Mouse (Mus musculus) cerebellum, adult 11 months (tissue): Measurements from ENCODE around the gene Kctd21.

Source experiments
- DNase-seq: peaks from one replicate; pipeline ENCODE4 v3.0.0; 2022

The Kctd21 gene

DNA sequence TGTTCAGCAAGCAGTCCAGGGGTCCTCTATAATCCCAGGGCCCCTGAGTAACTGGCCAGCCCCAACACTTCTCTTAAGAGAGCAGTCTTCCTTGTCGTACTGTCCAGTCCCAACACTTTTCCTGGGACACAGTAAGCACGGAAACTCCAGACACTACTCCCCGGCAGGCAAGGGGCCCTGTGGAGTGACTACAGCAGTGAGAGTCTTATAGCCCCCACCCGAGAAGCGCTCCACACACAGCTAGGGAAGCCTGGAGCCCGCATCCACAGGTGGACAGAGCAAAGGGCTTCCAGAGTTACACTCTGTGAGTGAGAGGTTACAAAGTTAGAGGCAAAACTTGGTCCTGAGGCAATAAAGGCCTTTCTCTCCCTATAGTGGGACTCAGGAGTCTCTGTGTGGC is 17.3 kb downstream of the Kctd21 start:
- no peak for DNase-seq

DNA sequence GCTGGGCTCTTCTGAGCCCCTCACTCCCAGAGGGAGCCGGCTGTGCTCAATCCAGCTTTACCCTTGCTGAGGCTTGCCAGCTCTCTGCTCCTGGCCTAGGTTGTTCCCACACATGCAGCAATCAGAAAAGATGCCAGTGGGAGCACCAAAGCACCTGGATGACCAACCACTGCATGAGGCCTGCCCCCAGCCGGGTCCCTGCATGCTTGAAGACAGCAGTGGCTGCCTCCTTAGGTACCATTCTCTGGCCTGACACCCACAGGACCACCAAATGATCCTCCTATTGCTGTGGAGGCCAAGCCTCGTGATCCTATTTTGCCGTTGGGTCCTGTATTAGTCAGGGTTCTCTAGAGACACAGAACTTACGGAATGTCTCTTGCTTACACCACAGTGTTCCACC is 18.8 kb downstream of the Kctd21 start:
- DNase-seq: no peak

DNA sequence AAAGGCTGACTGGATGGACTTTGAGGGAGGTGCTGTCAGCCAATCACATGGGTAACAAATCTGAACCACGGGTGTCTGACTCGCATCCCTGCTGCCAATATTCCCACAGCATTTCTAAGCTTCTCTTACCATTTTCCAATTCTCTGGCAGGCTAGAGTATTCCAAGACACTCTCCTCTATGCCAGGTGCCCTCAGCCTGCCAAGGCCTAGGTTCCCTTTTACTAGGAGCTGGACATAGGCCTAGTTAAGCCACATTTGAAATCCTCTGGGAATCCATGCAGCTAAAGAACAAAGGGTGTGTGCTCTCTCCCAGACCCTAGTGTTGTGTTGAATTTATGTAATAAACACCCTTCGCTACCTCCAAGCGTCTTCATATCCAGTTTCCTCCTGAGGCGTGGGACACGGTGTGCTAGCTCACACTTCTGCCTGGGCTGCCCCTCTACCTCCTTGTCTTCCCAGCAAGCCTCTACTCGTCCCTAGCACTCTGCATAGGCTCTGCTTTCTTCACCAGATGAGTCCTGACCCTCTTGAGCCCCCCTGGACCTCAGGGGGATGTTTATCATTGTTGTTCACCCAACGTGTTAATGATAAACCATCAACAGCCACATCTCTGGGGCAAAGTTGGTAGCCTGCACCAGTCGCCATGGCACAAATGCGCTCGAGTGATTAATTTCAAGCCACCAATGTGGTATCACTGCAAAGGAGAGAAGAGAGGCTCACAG is 19.8 kb downstream of the Kctd21 start:
- no peak for DNase-seq

DNA sequence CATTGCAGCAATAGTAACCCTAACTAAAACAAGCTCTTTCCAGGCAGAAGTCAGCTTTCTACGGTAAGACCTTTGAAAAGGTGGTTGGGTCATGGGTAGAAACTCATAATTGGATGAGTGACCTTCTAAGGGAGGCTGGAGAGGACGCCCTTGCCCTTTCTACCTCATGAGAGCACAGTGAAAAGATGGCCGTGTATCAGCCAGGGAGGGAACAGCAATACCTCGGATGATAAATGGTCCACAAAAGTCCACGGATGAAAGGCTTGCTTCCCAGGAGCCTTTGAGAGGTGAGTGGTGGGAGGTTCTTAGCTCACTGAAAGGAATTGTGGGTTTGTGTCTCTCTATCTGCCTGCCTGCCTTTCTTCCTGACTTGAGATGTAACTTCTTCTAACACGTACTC is 21.2 kb downstream of the Kctd21 start:
- no peak for DNase-seq

DNA sequence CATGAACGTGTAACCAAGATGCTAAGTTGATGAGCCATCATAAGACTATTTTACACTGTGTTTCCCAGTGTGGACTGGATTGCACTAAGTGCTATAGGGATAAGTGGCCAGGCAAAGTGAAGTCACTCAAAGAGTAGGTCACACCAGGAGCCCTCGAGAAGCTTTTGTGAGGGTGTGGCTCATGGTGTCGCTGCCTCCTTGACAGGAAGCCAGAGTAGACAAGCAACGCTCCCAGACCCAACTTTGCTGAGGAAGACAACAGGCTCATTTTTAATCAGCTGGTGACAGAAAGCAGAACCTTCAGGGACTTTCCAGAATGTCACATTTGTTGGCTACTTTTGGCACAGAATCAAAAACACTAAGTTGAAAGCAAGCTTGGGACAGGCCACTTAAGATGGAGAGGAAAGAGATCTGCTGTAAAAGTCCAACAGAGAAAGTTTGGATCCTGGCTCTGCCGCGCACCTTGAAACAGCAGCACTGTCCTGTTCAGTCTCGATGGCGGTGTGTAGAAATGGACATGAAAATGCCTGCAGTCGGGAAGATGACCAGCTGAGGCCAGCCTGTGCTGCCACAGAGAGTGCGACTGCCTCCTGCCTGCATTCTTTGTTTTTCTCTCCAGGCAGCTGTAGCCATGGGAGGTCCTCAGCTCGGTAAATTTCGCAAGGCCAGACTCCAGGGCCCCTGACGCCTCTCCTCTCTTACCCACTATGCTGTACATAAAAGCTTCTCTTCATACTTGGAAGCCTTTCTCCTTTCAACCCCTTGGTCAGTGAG is 23.1 kb downstream of the Kctd21 start:
- DNase-seq: no peak

DNA sequence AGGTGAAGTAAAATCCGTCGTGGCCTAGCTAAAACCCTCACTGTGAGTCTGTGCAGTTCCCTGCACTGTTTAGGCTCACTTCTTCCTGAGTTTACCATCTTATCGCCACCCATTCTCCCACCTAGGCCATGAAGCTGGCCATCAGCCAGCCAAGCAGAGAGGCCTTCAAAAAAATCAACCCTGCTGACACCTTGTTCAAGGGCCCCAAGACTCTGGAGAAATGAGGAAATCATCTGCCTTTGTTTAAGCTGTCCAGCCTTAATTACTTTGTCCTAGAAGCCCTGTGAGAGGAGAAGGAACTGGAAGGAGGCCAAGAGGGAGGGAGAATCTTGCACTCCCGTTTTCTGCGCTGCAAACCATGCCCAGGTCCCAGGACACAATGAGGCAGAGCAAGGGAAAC is 24.1 kb downstream of the Kctd21 start:
- no peak for DNase-seq

DNA sequence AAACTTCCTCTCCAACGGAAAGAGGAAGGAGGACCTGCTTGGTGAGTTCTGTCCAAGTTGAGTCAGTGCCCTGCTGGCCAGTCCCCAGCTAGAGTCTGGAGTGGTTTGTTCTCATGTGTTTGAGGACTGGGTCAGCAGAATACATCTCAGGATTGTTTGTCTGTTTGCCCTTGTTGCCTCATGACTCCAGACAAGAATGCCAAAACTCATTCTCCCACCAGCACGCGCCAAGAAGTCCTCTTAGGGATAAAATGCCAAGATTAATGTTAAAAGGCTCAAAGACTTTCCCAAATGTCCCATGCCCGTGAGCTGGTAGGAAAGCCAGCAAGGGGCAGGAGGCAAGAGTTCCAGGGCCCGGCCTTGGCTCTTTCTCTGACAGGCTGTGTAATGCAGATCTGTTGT is 24.7 kb downstream of the Kctd21 start:
- DNase-seq: no peak

DNA sequence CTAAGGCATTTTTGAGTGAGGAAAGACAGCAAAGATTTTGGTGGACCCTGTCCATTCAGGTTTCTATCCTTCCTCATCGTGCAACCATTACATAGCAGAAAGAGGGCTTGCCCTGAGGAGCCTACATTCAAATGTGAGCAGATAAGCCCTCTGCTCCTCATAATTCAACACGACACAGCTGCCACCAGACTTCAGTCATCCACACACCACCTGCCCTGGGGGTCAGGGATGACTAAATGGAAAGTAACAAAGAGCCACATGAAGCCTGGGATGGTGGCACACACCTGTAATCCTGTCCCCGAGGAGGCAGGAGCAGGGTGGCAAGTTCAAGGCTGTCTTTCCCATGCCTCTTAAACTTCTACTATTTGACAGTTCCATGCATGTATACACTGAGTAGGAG is 25.7 kb downstream of the Kctd21 start:
- DNase-seq: no peak

DNA sequence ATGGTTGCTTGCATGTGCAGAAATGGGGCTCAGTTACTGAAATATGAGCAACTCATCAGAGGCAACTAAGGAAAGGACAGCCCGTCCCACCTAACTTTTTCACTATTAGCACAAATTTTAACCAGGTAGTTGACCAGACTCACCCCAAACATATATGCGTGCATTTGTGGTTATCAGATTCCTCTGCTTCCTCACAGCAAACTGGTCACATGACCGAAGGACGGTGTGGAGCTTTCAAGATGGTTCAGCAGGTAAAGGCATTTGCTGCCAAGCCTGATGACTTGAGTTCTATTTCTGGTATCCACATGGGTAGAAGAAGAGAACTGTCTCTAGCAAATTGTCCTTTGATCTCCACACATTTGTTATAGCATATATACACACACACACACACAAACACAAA is 26.2 kb downstream of the Kctd21 start:
- DNase-seq: no peak

DNA sequence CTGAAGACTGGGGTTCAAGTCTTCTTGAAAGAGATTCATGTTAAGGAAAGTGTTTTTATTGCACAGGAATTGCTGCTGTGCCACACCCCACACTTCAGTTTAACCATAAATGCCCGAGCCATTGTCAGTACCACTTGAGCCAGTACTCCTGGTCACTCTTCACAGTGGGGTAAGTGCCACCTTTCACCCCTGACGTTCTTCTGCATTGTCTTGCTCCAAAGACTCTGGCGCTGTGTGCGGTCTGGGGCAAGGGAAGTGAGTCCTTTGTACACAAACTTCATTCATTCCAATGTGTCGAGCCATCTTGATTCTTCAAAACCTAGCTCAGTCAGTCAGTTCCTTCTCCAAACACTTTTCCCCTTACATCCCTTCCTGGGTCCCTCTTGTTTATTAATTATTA is 28.0 kb downstream of the Kctd21 start:
- no peak for DNase-seq

DNA sequence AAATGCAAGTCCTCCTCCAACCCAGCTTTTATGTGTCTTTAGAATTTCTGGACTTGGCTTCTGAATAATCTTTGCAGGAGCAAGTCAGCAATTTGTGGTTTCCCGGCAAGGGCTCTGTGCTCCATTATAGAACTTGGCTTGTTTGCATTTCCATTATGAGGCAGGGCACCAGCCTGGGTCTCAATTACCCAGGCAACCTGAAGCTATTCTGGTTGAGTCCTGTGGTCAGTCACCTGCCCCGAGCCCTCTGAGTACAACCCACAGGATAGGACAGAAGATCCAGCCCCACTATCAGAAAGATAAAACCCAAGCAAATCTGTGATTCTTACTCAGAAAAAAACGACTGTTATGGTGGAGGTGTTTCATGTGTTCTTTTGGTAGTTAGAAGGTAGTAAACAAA is 28.8 kb downstream of the Kctd21 start:
- no peak for DNase-seq

DNA sequence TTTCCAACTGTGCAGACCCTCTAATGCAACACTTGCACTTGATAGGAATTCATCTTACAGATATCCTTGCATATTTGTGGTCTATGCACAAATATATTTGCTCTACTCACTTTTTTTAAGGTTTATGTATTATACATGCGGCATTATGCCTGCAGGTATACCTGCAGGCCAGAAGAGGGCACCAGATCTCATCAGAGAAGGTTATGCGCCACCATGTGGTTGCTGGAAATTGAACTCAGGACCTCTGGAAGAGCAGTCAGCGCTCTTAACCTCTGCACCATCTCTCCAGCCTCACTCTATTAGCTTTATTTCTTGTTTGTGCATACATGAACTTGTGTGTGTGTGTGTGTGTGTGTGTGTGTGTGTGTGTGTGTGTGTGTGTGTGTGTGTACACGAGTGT is 29.3 kb downstream of the Kctd21 start:
- DNase-seq: no peak

DNA sequence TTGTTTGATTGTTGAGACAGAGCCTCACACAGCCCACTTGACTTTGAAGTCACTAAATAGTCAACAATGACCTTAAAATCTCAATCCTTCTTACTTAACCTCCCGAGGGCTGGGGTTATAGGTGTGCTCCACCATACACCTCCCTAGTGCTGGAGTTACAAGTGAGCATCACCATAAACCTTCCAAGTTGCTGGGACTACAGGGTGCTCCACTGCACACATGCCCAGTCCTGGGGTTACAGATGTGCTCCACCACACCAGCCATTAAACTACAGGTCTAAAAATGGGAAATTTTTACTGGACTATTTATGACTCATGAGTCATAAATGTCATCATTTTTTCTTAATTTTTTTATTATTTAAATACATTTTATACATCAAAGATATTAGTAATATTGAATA is 33.8 kb downstream of the Kctd21 start:
- no peak for DNase-seq

DNA sequence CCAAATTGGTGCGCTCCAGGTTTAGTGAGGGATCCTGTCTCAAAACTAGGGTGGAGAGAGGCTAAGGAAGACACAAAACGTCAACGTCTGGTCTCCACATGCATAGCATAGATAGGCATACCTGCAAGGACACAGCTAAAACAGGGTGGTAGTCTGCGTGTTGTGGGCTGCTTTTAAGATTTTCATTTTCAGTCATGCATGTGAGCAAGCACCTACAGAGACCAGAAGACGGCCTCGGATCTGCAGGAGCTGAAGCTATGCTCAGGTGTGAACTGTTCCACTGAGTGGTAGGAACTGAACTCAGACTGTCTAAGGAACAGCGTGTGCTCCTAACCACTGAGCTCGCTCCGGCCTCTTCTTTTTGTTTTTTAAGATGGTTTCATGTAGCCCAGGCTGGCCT is 43.0 kb downstream of the Kctd21 start:
- DNase-seq: no peak

DNA sequence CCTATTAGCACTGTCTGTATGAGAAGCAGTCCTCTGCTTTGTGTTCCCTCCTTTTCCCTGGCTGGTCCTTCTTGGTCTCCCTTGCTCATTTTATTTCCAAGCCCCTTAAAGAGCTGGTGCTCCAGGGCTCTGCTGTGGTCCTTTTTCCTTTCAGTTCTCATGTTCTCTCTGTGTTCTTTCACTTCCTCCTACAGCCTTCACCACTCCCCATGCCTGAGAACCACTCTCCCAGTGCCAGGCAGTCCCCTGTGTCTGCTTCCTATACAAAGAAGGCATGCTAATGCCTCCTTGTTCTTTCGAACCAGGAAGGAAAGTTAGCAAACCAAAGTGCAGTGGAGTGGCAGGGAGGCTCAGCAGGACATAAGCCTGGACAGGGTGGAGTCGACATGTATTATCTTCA is 43.8 kb downstream of the Kctd21 start:
- no peak for DNase-seq

DNA sequence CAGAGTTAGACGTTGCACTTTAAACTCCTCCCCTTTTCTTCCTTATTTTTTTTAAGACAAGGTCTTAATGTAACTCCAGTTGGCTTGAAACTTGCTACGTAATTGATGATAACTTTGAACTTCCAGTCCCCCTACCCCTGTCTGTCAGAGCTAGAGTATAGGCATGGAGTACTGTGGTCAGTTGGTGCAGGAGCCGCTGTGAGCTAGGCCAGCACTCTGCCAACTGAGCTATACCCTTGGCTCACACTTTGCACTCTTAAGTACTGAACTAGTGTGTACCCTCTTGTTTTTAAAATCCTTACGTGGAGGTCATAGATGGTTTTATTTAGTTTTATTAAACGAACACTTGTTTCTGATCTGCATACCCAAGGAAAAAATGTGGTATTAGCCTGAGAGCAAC is 47.2 kb downstream of the Kctd21 start:
- no peak for DNase-seq

DNA sequence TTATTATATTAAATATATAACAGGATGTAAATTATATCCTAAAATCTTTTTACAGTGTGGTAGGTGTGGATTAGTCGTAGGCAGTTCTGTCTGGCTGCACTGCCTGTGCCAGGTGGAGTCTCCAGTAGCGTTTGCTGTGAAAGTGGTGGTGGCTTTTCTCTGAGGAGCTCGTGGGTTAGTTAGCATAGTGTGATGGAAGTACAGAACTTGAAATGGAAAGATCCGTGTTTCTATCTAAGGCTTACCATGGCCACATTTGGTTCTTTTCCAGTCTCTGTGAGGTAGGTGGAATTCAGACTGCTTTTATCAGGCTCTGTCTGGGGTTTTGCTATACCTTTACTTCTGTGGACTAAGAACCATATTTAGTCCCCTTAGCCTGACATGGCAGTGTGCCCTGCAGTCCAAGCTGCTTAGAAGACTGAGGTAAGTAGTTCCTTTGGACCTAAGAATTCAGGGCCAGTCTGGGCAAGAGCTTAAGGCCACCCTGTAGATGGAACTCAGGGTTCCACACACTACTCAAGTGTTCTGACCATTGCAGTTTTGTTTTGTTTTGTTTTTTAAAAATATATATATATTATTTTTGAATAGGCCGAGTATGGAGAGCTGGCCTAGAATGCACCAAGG is 48.5 kb downstream of the Kctd21 start:
- DNase-seq: no peak

DNA sequence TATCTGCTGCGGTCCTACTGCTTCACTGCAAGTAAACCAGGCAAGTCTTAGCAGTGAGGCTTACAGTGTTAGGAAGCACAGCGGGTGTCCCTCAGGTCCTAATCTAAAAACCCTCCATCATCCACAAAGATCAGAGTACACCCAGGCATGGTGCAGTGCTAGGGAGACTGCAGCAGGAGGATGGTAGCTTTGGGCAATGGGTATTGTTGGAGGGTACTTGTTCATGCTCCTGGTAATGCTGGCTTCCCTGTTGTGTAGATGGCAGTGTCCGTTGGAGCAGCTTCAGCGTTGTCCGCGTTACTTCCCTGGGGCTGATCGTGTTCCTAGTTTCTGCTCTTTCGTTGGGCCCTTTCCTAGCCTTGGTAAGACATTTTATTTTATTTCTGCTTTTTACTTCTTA is 50.5 kb downstream of the Kctd21 start:
- no peak for DNase-seq

DNA sequence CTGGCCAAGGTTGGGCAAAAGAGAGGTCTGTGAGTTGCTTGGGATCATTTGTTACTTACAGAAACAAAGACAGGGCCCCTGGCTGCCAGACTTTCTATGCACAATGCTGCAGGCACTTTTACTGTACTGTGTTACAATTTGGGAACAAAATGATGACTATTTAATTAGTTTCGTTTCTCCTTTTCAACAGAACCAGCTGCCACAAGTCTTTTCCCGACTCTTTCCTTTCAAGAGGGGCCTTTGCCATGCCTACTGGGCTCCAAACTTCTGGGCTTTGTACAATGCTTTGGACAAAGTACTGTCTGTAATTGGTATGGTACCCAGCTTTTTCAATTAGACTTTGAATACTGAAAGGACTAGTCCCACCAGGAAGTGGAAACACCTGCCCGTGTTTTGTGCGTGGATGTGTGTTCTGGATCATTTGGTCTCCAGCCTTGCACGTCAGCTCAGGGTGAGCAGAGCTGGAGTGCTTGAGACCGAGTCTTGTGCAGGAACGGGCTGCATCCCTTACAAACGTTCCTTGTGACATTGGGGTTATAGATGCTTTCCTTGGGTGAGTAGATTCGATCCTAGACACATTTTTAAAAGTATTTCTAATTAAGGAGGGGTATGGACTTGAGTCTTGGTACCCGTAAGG is 51.5 kb downstream of the Kctd21 start:
- no peak for DNase-seq

DNA sequence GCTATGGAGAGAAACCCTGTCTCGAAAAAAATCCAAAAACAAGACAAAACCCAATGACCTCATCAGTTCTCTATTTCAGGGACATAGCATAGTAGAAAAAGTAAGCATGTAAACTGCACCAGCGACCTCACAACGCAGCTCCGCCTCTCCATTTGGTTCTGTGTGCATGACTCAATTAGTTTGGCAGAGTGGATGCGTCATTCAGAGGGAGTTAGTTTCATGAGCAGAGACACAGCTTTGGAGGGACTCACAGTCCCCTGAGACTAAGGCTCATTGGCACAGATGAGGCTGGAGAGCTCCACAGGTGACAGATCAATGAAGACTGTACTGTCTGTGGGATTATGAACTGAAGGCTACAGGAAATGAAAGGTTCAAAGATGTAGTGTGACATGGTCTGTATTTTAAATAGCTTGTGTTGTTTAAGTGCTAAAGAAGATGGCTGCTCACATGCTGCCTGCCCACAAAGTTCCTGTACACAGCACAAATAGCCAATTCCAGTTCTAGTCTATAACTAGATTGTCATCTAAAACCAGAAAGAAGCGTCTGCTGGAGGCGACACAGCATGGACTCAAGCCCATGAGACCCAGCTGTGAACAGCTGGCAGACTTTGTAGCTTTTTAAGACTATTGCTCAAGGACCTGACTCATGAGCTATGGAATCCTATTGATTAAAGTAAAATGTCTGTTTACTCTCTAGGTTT is 54.1 kb downstream of the Kctd21 start:
- DNase-seq: no peak

DNA sequence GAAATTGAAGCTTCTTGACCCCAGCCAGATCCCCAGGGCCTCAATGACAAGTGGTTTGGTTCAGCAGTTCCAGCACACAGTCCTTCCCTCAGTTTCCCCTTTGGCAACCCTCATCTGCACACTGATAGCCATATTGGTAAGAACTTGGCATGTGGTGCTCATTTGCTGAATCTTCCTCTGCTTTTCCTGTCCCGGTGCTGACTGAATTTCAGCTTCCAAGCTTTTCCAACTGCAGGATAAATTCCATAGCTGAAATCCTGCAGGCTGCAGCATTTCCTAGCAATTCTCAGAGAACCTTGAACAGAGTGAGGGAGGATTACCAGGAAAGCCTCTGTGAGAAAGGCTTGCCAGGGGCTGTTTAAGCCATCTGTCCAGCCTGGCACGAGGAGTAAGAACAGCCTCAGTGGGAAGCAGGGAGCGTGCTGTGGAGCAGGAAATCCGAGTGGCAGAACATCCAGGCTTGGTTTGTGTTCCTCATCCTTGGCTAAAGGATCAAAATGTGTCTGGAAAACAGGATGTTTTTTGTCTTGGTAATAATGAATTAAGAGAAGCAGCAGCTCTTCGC is 54.8 kb downstream of the Kctd21 start:
- DNase-seq: peak; percentile 93

DNA sequence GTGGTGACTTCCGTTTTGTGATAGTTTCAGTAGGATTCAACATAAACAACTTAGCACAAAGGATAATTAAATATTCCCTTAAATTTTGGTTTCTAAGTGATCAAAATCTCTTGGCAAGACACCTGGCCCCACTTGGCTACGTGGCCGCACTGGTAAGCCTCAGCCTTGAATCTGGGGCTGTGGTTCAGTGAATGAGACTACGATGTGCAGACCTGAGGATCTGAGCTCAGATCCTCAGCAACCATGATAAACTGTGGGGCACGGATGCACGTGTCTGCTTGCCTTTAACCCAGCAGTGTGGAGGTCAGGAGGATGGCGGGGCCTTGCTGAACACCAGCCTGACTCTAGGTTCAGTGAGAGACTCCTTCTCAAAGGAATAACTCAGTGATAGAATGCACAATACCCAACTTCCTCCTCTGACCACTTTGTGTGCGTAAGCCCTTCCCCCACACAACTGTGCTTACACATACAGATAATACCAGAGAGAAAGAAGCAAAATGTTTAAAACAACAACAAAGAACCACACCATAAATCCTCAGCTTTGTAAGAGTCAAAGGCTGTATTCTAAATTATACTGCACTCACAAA is 55.5 kb downstream of the Kctd21 start:
- DNase-seq: no peak
